In genomic region chr13:4192511-4192910, GRCm38 (mm10) we compare ENCODE assay signal across 14 mouse cellular contexts. TPM values are rescaled to one million over a fixed set of nuclear protein-coding genes. Genes with fewer than 3 reads are reported as not detected.
"Had no signal": no experiment of that assay in that cellular context is flagged by ENCODE, and none has a peak within 500 bp of the region (broad histone marks: within the 10 kb centered on the region; RNA-seq: fewer than 3 reads in every experiment).

No protein-coding gene starts in this region.

- H3K9ac ChIP-seq: limb, embryonic 13.5 days; midbrain, embryonic 13.5 days had no signal

- H3K4me3 ChIP-seq: limb, embryonic 13.5 days; midbrain, embryonic 13.5 days had no signal

- H3K27ac ChIP-seq: hindbrain, postnatal 0 days; limb, embryonic 13.5 days; midbrain, embryonic 13.5 days had no signal

- H3K36me3 ChIP-seq: limb, embryonic 13.5 days; midbrain, embryonic 13.5 days had no signal

- H3K4me1 ChIP-seq: limb, embryonic 13.5 days; midbrain, embryonic 13.5 days had no signal

- H3K9me3 ChIP-seq: limb, embryonic 13.5 days; midbrain, embryonic 13.5 days had no signal

- H3K27me3 ChIP-seq: limb, embryonic 13.5 days; midbrain, embryonic 13.5 days had no signal

- ATAC-seq: hindbrain, postnatal 0 days; lung, postnatal 0 days; midbrain, embryonic 13.5 days had no signal

- H3K4me2 ChIP-seq: limb, embryonic 13.5 days; midbrain, embryonic 13.5 days had no signal

- DNase-seq: kidney, adult 8-10 months; kidney, postnatal 25 days; left cerebral cortex, postnatal 4 days; lung, adult 2 months; lung, postnatal 36 days; right cerebral cortex, adult 18-20 months; thymus, postnatal 4 days had no signal

RNA-seq across cellular contexts. Expression of gene Akr1c13, which starts 1.6 kb away (rescaled TPM):
- total RNA-seq: left cerebral cortex, postnatal 10 days had no signal

RNA-seq across cellular contexts. Expression of gene Akr1c19, which starts 36.0 kb away (rescaled TPM):
- total RNA-seq: megakaryocyte progenitor cell, adult 5-6 weeks had no signal

RNA-seq across cellular contexts. Expression of gene Akr1c18, which starts 42.1 kb away (rescaled TPM):
- total RNA-seq: hindbrain, postnatal 0 days; midbrain, postnatal 0 days had no signal
- polyA plus RNA-seq: hindbrain, postnatal 0 days; limb, embryonic 13.5 days; midbrain, embryonic 13.5 days; midbrain, postnatal 0 days had no signal
